Mouse (Mus musculus) erythroblast, embryonic 14.5 days (primary cell): ENCODE data around the gene Tekt3.

Source experiments
- GATA1 ChIP-seq: IDR thresholded peaks from 2 replicates; pipeline ENCODE4 v1.6.1; 2012; ENCODE audit warnings: low read length, inconsistent platforms, mixed read lengths
- TAL1 ChIP-seq: IDR thresholded peaks from 3 replicates; pipeline ENCODE4 v1.6.1; 2012; ENCODE audit warnings: low read length, inconsistent platforms, mixed read lengths

DNA sequence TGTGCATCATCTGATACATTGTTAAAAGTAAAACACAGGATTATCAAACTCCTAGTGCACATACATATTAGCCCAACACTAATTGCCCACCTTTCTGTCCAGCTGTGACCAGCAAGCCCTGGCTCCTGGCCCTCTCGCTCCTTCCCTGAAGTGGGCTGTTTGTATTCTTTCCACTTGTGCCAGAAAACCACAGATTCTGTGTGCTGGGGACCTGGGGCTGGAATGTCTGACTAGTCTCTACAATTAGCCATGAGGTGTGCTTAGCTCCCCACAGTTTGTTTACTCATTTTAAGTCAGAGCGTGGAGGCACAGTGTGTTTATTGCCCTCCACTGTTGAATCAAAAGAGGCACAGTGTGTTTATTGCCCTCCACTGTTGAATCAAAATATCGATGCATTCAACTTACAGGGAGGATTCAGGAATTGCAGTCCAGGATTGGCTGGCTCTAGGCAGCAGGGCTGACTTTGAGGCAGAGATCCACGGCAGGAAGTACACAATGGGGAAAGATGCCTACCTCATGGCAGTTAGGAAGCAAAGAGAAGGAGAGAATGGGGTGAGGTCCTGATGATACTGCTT, 61.4 kb downstream of the Tekt3 start:
- TF ChIP-seq GATA1 (no peak), TAL1 (no peak)
